Mouse (Mus musculus) gastrocnemius, postnatal 4 days (tissue): Measurements from ENCODE around the gene Mymk. TPM values are rescaled to one million over a fixed set of nuclear protein-coding genes. Genes with fewer than 3 reads are reported as not detected.
A peak's percentile ranks its signal among the peaks of the same experiment; 100 is the strongest.

ENCODE experiments used
- DNase-seq, 2 experiments: peaks; one replicate each; pipeline ENCODE4 v3.0.0; 2021 to 2022; ENCODE audit warnings: low spot score in 2 of 2, mixed read lengths in 2 of 2
- total RNA-seq, 2 experiments: library from RNA; stranded (reverse); gene quantifications; 2 replicates each; pipeline ENCODE4 v1.2.3; 2021

Mymk gene
- total RNA-seq, 2 experiments from 2014 or later: 111 to 118 TPM

GRCm38 (mm10) chr2:27079649-27080048 is 7.7 kb upstream of the Mymk start:
- no peak for DNase-seq

GRCm38 (mm10) chr2:27079152-27079584 is 7.2 kb upstream of the Mymk start, which contains the start of gene Adamtsl2:
TSS of gene Adamtsl2 (plus strand) at chr2:27079379.
- DNase-seq: peak; percentile 80 to 92

GRCm38 (mm10) chr2:27078312-27078711 is 6.3 kb upstream of the Mymk start:
- no peak for DNase-seq

GRCm38 (mm10) chr2:27077655-27078244 is 5.8 kb upstream of the Mymk start:
- no peak for DNase-seq

- DNase-seq: no peak
Measured at GRCm38 (mm10) chr2:27075485-27075884, 3.5 kb upstream of the Mymk start.

- no peak for DNase-seq
Measured at GRCm38 (mm10) chr2:27074804-27075203, 2.8 kb upstream of the Mymk start.

GRCm38 (mm10) chr2:27073407-27073806 is 1.4 kb upstream of the Mymk start:
- no peak for DNase-seq

- DNase-seq: peak in 1 of 2 experiments; percentile 71
Measured at GRCm38 (mm10) chr2:27071137-27071536, 842 bp downstream of the Mymk start.

GRCm38 (mm10) chr2:27070247-27070813 is 1.6 kb downstream of the Mymk start:
- DNase-seq: no peak

- no peak for DNase-seq
Measured at GRCm38 (mm10) chr2:27069646-27070045, 2.3 kb downstream of the Mymk start.

GRCm38 (mm10) chr2:27067996-27068395 is 4.0 kb downstream of the Mymk start:
- no peak for DNase-seq

- no peak for DNase-seq
Measured at GRCm38 (mm10) chr2:27067124-27067523, 4.9 kb downstream of the Mymk start.

- peak in 1 of 2 experiments; percentile 6 for DNase-seq
Measured at GRCm38 (mm10) chr2:27059187-27059586, 12.8 kb downstream of the Mymk start.

- peak in 1 of 2 experiments; percentile 10 for DNase-seq
Measured at GRCm38 (mm10) chr2:27058751-27059150, 13.2 kb downstream of the Mymk start.

GRCm38 (mm10) chr2:27058251-27058650 is 13.7 kb downstream of the Mymk start:
- no peak for DNase-seq

- DNase-seq: no peak
Measured at GRCm38 (mm10) chr2:27049408-27049807, 22.6 kb downstream of the Mymk start.

- peak in 1 of 2 experiments; percentile 73 for DNase-seq
Measured at GRCm38 (mm10) chr2:27045979-27046770, 25.8 kb downstream of the Mymk start.

- DNase-seq: no peak
Measured at GRCm38 (mm10) chr2:27044641-27045040, 27.3 kb downstream of the Mymk start.

GRCm38 (mm10) chr2:27044166-27044565 is 27.8 kb downstream of the Mymk start:
- no peak for DNase-seq

GRCm38 (mm10) chr2:27043461-27043860 is 28.5 kb downstream of the Mymk start:
- peak; percentile 76 to 86 for DNase-seq

GRCm38 (mm10) chr2:27042131-27042844 is 29.7 kb downstream of the Mymk start:
- no peak for DNase-seq
